Mouse (Mus musculus) G1E (cell line): Measurements from ENCODE around the gene Gm1979. TPM values are rescaled to one million over a fixed set of nuclear protein-coding genes. Genes with fewer than 3 reads are reported as not detected.

ENCODE experiments used
- polyA plus RNA-seq: library from polyadenylated mRNA; stranded (reverse); fragments of >175 nt; gene quantifications from 2 replicates; pipeline ENCODE4 v1.2.3, GENCODE M21; 2012
- total RNA-seq, 2 experiments: library from RNA; stranded (forward) in 1 of 2; stranded (reverse) in 1 of 2; fragments of 200-1000 nt in 1 of 2; fragments of >200 nt in 1 of 2; fragmentation: Nextera tagmentation in 1 of 2; gene quantifications; 2 replicates each; pipeline ENCODE4 v1.2.3; 2014 to 2017

Gene Gm1979
- total and polyA plus RNA-seq, 3 experiments = 0.05 TPM; not detected in 2

Other genes starting within 250 kb of the Gm1979 start
- 13.5 and 14.5 TPM in 2 replicates for gene Actr3b, start 244.8 kb downstream of the Gm1979 start, total RNA-seq (2014; fragmentation: Nextera tagmentation)
- gene Actr3b, start 244.8 kb downstream of the Gm1979 start, total RNA-seq (2017) = 7.7 and 8.3 TPM in 2 replicates
- gene Actr3b, start 244.8 kb downstream of the Gm1979 start, polyA plus RNA-seq = 5.6 and 7.5 TPM in 2 replicates
- gene Gm21663, start 62.4 kb downstream of the Gm1979 start, total RNA-seq (2014; fragmentation: Nextera tagmentation) = not detected in 2 replicates
- gene Gm21663, start 62.4 kb downstream of the Gm1979 start, total RNA-seq (2017) = not detected in 2 replicates
- not detected in 2 replicates for gene Gm21663, start 62.4 kb downstream of the Gm1979 start, polyA plus RNA-seq
- not detected in 2 replicates for gene Gm21671, start 50.4 kb downstream of the Gm1979 start, total RNA-seq (2014; fragmentation: Nextera tagmentation)
- gene Gm21671, start 50.4 kb downstream of the Gm1979 start, total RNA-seq (2017) = 0.16 TPM in 1 of 2 replicates, not detected in the other
- not detected in 2 replicates for gene Gm21671, start 50.4 kb downstream of the Gm1979 start, polyA plus RNA-seq
- 1.2 TPM in 1 of 2 replicates, not detected in the other for gene Gm21680, start 32.1 kb downstream of the Gm1979 start, total RNA-seq (2014; fragmentation: Nextera tagmentation)
- gene Gm21680, start 32.1 kb downstream of the Gm1979 start, total RNA-seq (2017) = 0.06 TPM in 1 of 2 replicates, not detected in the other
- not detected in 2 replicates for gene Gm21680, start 32.1 kb downstream of the Gm1979 start, polyA plus RNA-seq
- gene Gm21698, start 16.1 kb downstream of the Gm1979 start, total RNA-seq (2014; fragmentation: Nextera tagmentation) = not detected in 2 replicates
- 0.22 TPM in 1 of 2 replicates, not detected in the other for gene Gm21698, start 16.1 kb downstream of the Gm1979 start, total RNA-seq (2017)
- not detected in 2 replicates for gene Gm21698, start 16.1 kb downstream of the Gm1979 start, polyA plus RNA-seq
- gene Gm5862, start 18.1 kb upstream of the Gm1979 start, total RNA-seq (2014; fragmentation: Nextera tagmentation) = not detected in 2 replicates
- not detected in 2 replicates for gene Gm5862, start 18.1 kb upstream of the Gm1979 start, total RNA-seq (2017)
- not detected in 2 replicates for gene Gm5862, start 18.1 kb upstream of the Gm1979 start, polyA plus RNA-seq
- not detected in 2 replicates for gene Speer4a, start 34.8 kb upstream of the Gm1979 start, total RNA-seq (2014; fragmentation: Nextera tagmentation)
- gene Speer4a, start 34.8 kb upstream of the Gm1979 start, total RNA-seq (2017) = 0.27 TPM in 1 of 2 replicates, not detected in the other
- gene Speer4a, start 34.8 kb upstream of the Gm1979 start, polyA plus RNA-seq = not detected in 2 replicates
- not detected in 2 replicates for gene Gm7347, start 53.8 kb upstream of the Gm1979 start, total RNA-seq (2014; fragmentation: Nextera tagmentation)
- gene Gm7347, start 53.8 kb upstream of the Gm1979 start, total RNA-seq (2017) = 0.22 TPM in 1 of 2 replicates, not detected in the other
- gene Gm7347, start 53.8 kb upstream of the Gm1979 start, polyA plus RNA-seq = not detected in 2 replicates
- not detected in 2 replicates for gene Gm10471, start 84.5 kb upstream of the Gm1979 start, total RNA-seq (2014; fragmentation: Nextera tagmentation)
- 0.12 and 0.16 TPM in 2 replicates for gene Gm10471, start 84.5 kb upstream of the Gm1979 start, total RNA-seq (2017)
- not detected in 2 replicates for gene Gm10471, start 84.5 kb upstream of the Gm1979 start, polyA plus RNA-seq
- not detected in 2 replicates for gene 5031410I06Rik, start 100.6 kb upstream of the Gm1979 start, total RNA-seq (2014; fragmentation: Nextera tagmentation)
- 0.33 and 0.46 TPM in 2 replicates for gene 5031410I06Rik, start 100.6 kb upstream of the Gm1979 start, total RNA-seq (2017)
- not detected in 2 replicates for gene 5031410I06Rik, start 100.6 kb upstream of the Gm1979 start, polyA plus RNA-seq
- gene Gm10220, start 116.6 kb upstream of the Gm1979 start, total RNA-seq (2014; fragmentation: Nextera tagmentation) = not detected in 2 replicates
- gene Gm10220, start 116.6 kb upstream of the Gm1979 start, total RNA-seq (2017) = 0.12 and 0.33 TPM in 2 replicates
- not detected in 2 replicates for gene Gm10220, start 116.6 kb upstream of the Gm1979 start, polyA plus RNA-seq